In the genomic region with DNA sequence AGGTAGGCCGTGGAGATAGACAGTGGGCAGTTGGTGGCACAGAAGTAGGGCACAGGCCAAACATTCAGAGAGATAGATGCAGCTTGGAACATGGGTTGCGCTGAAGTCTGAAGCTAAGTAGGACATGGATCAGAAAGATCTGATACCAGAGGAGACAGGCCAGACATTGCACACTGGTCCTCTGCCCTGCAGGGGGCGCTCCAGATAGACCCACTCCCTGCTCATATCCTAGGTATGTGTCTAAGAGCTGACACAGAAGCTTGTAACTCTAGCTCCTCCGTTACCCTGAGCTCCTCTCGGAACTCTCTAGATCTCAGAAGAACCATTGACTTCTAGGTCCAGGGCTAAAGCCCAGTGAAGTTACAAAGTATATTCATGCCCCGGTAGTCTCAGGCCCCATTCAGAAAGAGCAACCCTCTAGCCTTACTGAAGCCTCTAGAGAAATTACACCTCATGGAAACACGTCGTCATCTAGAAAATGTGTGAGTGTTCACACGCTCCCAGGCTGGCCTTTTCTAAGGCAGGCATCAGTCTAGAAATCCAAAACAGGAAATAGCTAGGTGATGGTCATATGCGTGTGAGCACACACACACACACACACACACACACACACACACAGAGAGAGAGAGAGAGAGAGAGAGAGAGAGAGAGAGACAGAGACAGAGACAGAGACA, we compare ENCODE assay signal across 12 mouse cellular contexts.
DNase-seq lines count a peak whose midpoint lies in the region; ATAC-seq and TF ChIP-seq lines count a peak whose summit lies in the region.
"Had no signal": no experiment of that assay in that cellular context is flagged by ENCODE, and none has a peak within 500 bp of the region (broad histone marks: within the 10 kb centered on the region; RNA-seq: fewer than 3 reads in every experiment).

No protein-coding gene starts in this region.

- no peak overlapping the region for H3K4me3 ChIP-seq in cerebellum, adult 2 months (replicated peaks; ENCODE audit: insufficient read depth, low read depth, low read length)
- no peak overlapping the region for H3K4me3 ChIP-seq in spleen, adult 2 months (ENCODE audit: extremely low read depth, insufficient read depth, insufficient read length)
- H3K4me3 ChIP-seq: heart, embryonic 15.5 days had no signal

- no peak for TF ChIP-seq POLR2A in cerebellum, adult 2 months (IDR thresholded peaks at IDR 0.05; ENCODE audit: borderline replicate concordance, insufficient read depth, low read length)
- TF ChIP-seq POLR2A in spleen, adult 2 months (IDR thresholded peaks at IDR 0.05; ENCODE audit: low read depth, low read length), result no peak

- peaks cover 5% of the 10 kb centered on the region; the same call in 1 of the 2 replicates for H3K4me1 ChIP-seq in cerebellum, adult 2 months (ENCODE audit: control insufficient read depth, insufficient read depth, low read length)
- no peaks in the 10 kb centered on the region; the same call in 1 of the 2 replicates for H3K4me1 ChIP-seq in spleen, adult 2 months (ENCODE audit: control insufficient read depth, insufficient read depth, insufficient read length)

- DNase-seq in cerebellum, adult 2 months, result no peak
- DNase-seq in cerebellum, postnatal 14 days, result no peak
- no peak for DNase-seq in spleen, adult 2 months (ENCODE audit: low read depth in 1 of 2, low spot score in 2 of 2)
- no peak for DNase-seq in spleen, postnatal 14 days (ENCODE audit: low spot score in 2 of 2)
- DNase-seq in testis, postnatal 14 days (ENCODE audit: low spot score), result peak; percentile 9
- DNase-seq in ovary, adult 18-20 months (ENCODE audit: low spot score), result no peak
- DNase-seq in layer of hippocampus, adult 8-10 months (ENCODE audit: low spot score in 2 of 2), result no peak
- DNase-seq: cerebellum, adult 9-10 months; kidney, postnatal 4 days; lung, postnatal 36 days had no signal

- H3K27ac ChIP-seq in cerebellum, adult 2 months (ENCODE audit: insufficient read depth, low read length), result no peak overlapping the region
- H3K27ac ChIP-seq in spleen, adult 2 months (ENCODE audit: insufficient read depth, low read length), result no peak overlapping the region
- H3K27ac ChIP-seq: heart, embryonic 15.5 days had no signal

- H3K27me3 ChIP-seq in cerebellum, adult 2 months (ENCODE audit: control insufficient read depth, insufficient read depth, low read length), result no peaks in the 10 kb centered on the region; the same call in 1 of the 2 replicates
- H3K27me3 ChIP-seq in spleen, adult 2 months (ENCODE audit: control insufficient read depth, insufficient read depth, low read length), result no peaks in the 10 kb centered on the region
- H3K27me3 ChIP-seq: heart, embryonic 15.5 days had no signal

- TF ChIP-seq CTCF in cerebellum, adult 2 months (IDR thresholded peaks at IDR 0.05; ENCODE audit: borderline replicate concordance, insufficient read depth, low read depth, low read length), result 0 out of 2 replicates have a peak, but pooled peaks have one; percentile 5
- peak; percentile 38; the same call in 1 of the 2 replicates for TF ChIP-seq CTCF in spleen, adult 2 months (IDR thresholded peaks at IDR 0.05; ENCODE audit: extremely low read depth, insufficient read depth, insufficient read length, insufficient replicate concordance)

- peak; percentile 53; the same call in 1 of the 2 replicates for ATAC-seq in common myeloid progenitor, adult 5-6 weeks (replicated peaks; ENCODE audit: low read depth, poor library complexity, severe bottlenecking)

- WGBS in cerebellum, adult 2 months, result 89% methylated on average over 10 of the region's 10 CpGs
- WGBS in spleen, adult 2 months, result 82% methylated on average over 10 of the region's 10 CpGs

- H3K36me3 ChIP-seq in spleen, adult 2 months (ENCODE audit: control insufficient read depth, insufficient read depth, low read length), result no peaks in the 10 kb centered on the region
- H3K36me3 ChIP-seq: heart, embryonic 15.5 days had no signal
